Mouse (Mus musculus) heart, postnatal 0 days (tissue): ENCODE results near the gene Aplp2.

Experiments
- CTCF ChIP-seq: IDR thresholded peaks from 2 replicates; pipeline ENCODE4 v1.5.1; 2016; ENCODE audit warnings: antibody characterized with exemption, control low read depth, low read depth
- EP300 ChIP-seq: IDR thresholded peaks from 2 replicates; pipeline ENCODE4 v1.6.1; 2016; ENCODE audit warnings: antibody characterized with exemption, low read depth

DNA sequence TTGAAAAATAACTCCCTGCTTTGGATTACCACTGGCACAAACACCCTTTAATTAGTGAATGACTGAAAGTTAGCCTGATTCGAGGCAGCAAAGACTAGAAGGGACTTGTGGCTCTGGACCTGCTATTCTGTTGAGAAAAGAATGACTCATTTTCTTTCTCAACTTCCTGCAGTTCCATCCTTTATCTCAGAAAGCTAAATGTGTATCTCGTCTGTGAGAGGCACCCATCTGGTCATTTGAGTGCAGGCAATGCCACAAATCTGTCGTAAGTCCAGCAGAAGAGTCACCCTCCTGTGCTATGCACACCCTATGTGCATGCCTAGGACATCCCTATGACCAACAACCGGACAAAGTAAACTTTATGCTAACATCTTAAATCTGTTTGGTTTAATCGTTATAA lies 78.5 kb downstream of the Aplp2 start:
- no peak for TF ChIP-seq CTCF
- no peak for TF ChIP-seq EP300
